Mouse (Mus musculus) heart, embryonic 13.5 days (tissue): Measurements from ENCODE around the gene Gm17027. TPM values are rescaled to one million over a fixed set of nuclear protein-coding genes. Genes with fewer than 3 reads are reported as not detected.
"Not testable (repeated sequence)": the region's sequence is repeated elsewhere in the genome, so short reads cannot be mapped to it uniquely, and the experiment has no call there.

Experiments
- ATAC-seq: fragments of 200-750 bp; cut with Nextera tagmentation; 2 replicates; pipeline ENCODE4 v1.8.0; 2017; ENCODE audit warnings: moderate TSS enrichment; ENCODE audit not compliant: insufficient number of reproducible peaks, low FRiP score, low TSS enrichment; ENCODE audit errors: extremely low read depth
- H3K27ac ChIP-seq: fragments of 300-500 bp; sonication (generic); replicated peaks from 2 replicates; pipeline ENCODE4 v1.5.1; 2015; ENCODE audit warnings: moderate library complexity, mild to moderate bottlenecking, inconsistent platforms
- H3K27me3 ChIP-seq: fragments of 300-500 bp; sonication (generic); replicated peaks from 2 replicates; pipeline ENCODE4 v1.6.1; 2015; ENCODE audit warnings: mild to moderate bottlenecking, inconsistent platforms
- H3K36me3 ChIP-seq: fragments of 300-500 bp; sonication (generic); 2 replicates; pipeline ENCODE4 v1.6.1; 2015; ENCODE audit warnings: mild to moderate bottlenecking, inconsistent platforms
- H3K4me1 ChIP-seq: fragments of 300-500 bp; sonication (generic); 2 replicates; pipeline ENCODE4 v1.6.1; 2015; ENCODE audit warnings: inconsistent platforms
- H3K4me2 ChIP-seq: fragments of 300-500 bp; sonication (generic); 2 replicates; pipeline ENCODE4 v1.6.1; 2015; ENCODE audit warnings: inconsistent platforms, mild to moderate bottlenecking, moderate library complexity
- H3K4me3 ChIP-seq: fragments of 300-500 bp; sonication (generic); 2 replicates; pipeline ENCODE4 v1.5.1; 2015; ENCODE audit warnings: moderate library complexity, mild to moderate bottlenecking, inconsistent platforms
- H3K9ac ChIP-seq: fragments of 300-500 bp; sonication (generic); 2 replicates; pipeline ENCODE4 v1.6.1; 2015; ENCODE audit warnings: inconsistent platforms, mild to moderate bottlenecking, moderate library complexity
- H3K9me3 ChIP-seq: fragments of 300-500 bp; sonication (generic); 2 replicates; pipeline ENCODE4 v1.6.1; 2016; ENCODE audit warnings: inconsistent platforms
- WGBS: fragments of 180-500 bp; shearing (Covaris S2); methylation state at CpG from one replicate; pipeline ENCODE4 v1.1.7; 2015; ENCODE audit warnings: mixed read lengths; 5-methylcytosine and 5-hydroxymethylcytosine counted together
- polyA plus RNA-seq: library from polyadenylated mRNA; unstranded; fragments of >200 nt; fragmentation: Nextera tagmentation; extraction: Ambion mirVana; gene quantifications from 2 replicates; pipeline ENCODE4 v1.2.1, GENCODE M21; 2015

The Gm17027 gene
- polyA plus RNA-seq, result not detected in 2 replicates

DNA sequence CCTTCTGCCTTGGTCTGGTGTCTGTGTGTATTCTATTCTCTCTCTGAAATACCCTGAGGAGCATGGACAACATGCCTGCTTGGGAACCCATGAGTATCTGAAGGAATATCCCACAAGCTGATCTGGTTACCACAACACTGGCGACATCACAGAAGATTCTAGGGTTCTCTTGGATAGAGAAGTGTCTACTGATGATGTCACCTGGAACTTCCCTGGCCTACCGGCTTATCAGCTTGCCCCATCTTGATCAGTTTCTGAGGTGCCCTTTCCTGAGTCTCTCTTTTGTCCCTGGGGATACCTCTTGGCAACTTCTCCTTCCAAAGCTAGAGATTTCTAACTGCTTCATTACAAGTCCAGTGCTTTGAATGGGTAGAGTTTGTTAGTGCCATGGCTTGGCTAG, at the start of gene Gm17027:
Gm17027 (minus strand) TSS at position 101 of the 400 bp plus-strand sequence.
- H3K27me3 ChIP-seq, H3K27ac ChIP-seq, H3K9me3 ChIP-seq, H3K4me3 ChIP-seq, H3K9ac ChIP-seq, H3K4me2 ChIP-seq, H3K36me3 ChIP-seq, ATAC-seq, H3K4me1 ChIP-seq: not testable (repeated sequence)
- WGBS, result 80% methylated on average over 1 of the region's 2 CpGs

- H3K4me2 ChIP-seq, H3K4me1 ChIP-seq, H3K27me3 ChIP-seq, H3K4me3 ChIP-seq, H3K36me3 ChIP-seq, H3K9ac ChIP-seq, ATAC-seq, H3K9me3 ChIP-seq, H3K27ac ChIP-seq: not testable (repeated sequence)
- WGBS, result no CpG with 5 or more reads among the region's 1 CpGs
These were observed 28.3 kb upstream of the Gm17027 start, which contains the start of gene Gm3573 for GRCm38 (mm10) chr14:42190691-42191090. Gm3573 (minus strand) TSS chr14:42190791.

DNA sequence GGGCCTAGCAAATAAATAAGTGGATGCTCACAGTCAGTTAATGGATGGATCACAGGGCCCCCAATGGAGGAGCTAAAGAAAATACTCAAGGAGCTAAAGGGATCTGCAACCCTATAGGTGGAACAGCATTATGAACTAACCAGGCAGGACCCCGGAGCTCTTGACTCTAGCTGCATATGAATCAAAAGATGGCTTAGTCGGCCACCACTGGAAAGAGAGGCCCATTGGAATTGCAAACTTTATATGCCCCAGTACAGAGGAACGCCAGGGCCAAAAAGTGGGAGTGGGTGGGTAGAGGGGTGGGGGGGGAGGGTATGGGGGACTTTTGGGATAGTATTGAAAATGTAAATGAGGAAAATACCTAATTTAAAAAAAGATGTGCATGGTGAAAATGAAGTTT, 21.5 kb upstream of the Gm17027 start:
- 68% methylated on average over 3 of the region's 3 CpGs for WGBS
- ATAC-seq, H3K4me1 ChIP-seq, H3K4me3 ChIP-seq, H3K9ac ChIP-seq, H3K27me3 ChIP-seq, H3K27ac ChIP-seq, H3K4me2 ChIP-seq, H3K36me3 ChIP-seq, H3K9me3 ChIP-seq: not testable (repeated sequence)

DNA sequence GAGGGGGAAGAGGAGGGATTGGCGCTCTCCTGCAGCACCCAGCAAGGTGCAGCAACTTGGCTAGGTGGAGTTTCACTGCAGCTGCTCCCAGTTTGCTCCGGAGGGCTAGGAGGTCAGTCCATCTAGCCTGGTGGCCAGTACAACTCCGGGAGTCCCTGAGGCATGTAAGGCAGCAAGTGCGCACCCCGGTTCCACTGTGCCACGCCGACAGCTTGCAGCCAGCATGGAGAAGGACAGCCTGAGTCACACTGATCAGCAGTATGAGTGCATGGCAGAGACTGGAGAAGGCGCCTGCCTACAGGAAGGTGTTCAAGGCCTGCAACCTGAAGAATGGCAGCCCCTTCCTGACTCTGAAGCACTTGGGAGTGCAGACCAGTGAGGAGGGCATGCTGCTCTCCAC, 27.9 kb downstream of the Gm17027 start:
- not testable (repeated sequence) for H3K9me3 ChIP-seq, H3K4me1 ChIP-seq, H3K4me2 ChIP-seq, ATAC-seq, H3K4me3 ChIP-seq, H3K27me3 ChIP-seq, H3K27ac ChIP-seq, H3K9ac ChIP-seq, H3K36me3 ChIP-seq
- 68% methylated on average over 7 of the region's 8 CpGs for WGBS

DNA sequence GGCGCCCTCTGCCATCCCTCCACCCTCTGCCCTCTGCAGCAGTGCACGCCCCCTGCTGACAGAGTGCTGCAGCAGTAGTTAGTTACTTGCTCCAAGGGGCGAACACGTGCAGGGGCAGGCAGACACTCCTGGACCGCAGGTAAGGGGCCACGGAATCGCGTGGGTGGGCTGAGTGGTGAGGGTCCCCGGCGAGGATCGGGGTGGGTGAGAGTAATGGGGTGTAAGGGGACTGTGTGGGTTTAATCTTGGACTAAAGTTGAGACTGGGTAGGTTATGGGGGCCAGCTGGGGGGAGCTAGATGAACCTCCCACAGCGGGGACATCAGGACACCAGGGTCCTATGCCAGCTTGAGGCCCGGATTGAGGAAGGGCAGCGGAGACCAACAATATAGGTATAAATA, 28.6 kb downstream of the Gm17027 start:
- not testable (repeated sequence) for H3K9ac ChIP-seq, H3K4me1 ChIP-seq, H3K9me3 ChIP-seq, H3K27me3 ChIP-seq, H3K4me2 ChIP-seq, ATAC-seq, H3K36me3 ChIP-seq, H3K27ac ChIP-seq, H3K4me3 ChIP-seq
- 51% methylated on average over 12 of the region's 14 CpGs for WGBS

- H3K36me3 ChIP-seq, H3K9ac ChIP-seq, H3K4me2 ChIP-seq, H3K9me3 ChIP-seq, H3K4me3 ChIP-seq, H3K4me1 ChIP-seq, H3K27ac ChIP-seq, ATAC-seq, H3K27me3 ChIP-seq: not testable (repeated sequence)
- WGBS, result 63% methylated on average over 1 of the region's 2 CpGs
These were observed 45.2 kb downstream of the Gm17027 start, which contains the start of gene Gm7951 for GRCm38 (mm10) chr14:42117269-42117668. Gm7951 (minus strand) TSS chr14:42117369.

Other genes starting within 250 kb of the Gm17027 start
- not detected in 2 replicates for gene 1700049E17Rik1, start 237.7 kb downstream of the Gm17027 start, polyA plus RNA-seq
- not detected in 2 replicates for gene 1700024B05Rik, start 218.6 kb downstream of the Gm17027 start, polyA plus RNA-seq
- gene Gm6401, start 194.7 kb downstream of the Gm17027 start, polyA plus RNA-seq, result not detected in 2 replicates
- gene Gm3543, start 179.3 kb downstream of the Gm17027 start, polyA plus RNA-seq, result not detected in 2 replicates
- not detected in 2 replicates for gene Gm7951, start 45.3 kb downstream of the Gm17027 start, polyA plus RNA-seq
- not detected in 2 replicates for gene Gm3573, start 28.2 kb upstream of the Gm17027 start, polyA plus RNA-seq
- not detected in 2 replicates for gene Gm17026, start 97.4 kb upstream of the Gm17027 start, polyA plus RNA-seq
- gene Gm9611, start 134.7 kb upstream of the Gm17027 start, polyA plus RNA-seq, result not detected in 2 replicates
- not detected in 2 replicates for gene Gm7995, start 147.6 kb upstream of the Gm17027 start, polyA plus RNA-seq